Mouse (Mus musculus): Measurements from ENCODE around the gene Rnf180. TPM values are rescaled to one million over a fixed set of nuclear protein-coding genes. Genes with fewer than 3 reads are reported as not detected.

The Rnf180 gene
- polyA plus RNA-seq, 1 experiment, result 0.72 TPM

GRCm38 (mm10) chr13:105222016-105222725 is 72.4 kb downstream of the Rnf180 start:
- no peaks in the 10 kb centered on the region for H3K36me3 ChIP-seq (ENCODE audit: control insufficient read depth, insufficient read depth, low read length)
- no peak overlapping the region for H3K4me3 ChIP-seq (ENCODE audit: insufficient read depth, low read depth, low read length)

GRCm38 (mm10) chr13:105210746-105211145 is 83.9 kb downstream of the Rnf180 start:
- no peaks in the 10 kb centered on the region for H3K4me1 ChIP-seq (ENCODE audit: control insufficient read depth, insufficient read depth, low read length)
- H3K27ac ChIP-seq (ENCODE audit: insufficient read depth, low read depth, low read length), result no peak overlapping the region
- no peaks in the 10 kb centered on the region for H3K36me3 ChIP-seq (ENCODE audit: control insufficient read depth, insufficient read depth, low read length)
- WGBS, result 78% methylated on average over 3 of the region's 3 CpGs
- TF ChIP-seq POLR2A (IDR thresholded peaks at IDR 0.05; ENCODE audit: low read depth, low read length), result no peak
- no peak for TF ChIP-seq CTCF (conservative IDR thresholded peaks at IDR 0.05; ENCODE audit: insufficient read depth, insufficient read length, low read depth, low read length)
- no peaks in the 10 kb centered on the region for H3K27me3 ChIP-seq (replicated peaks; ENCODE audit: control insufficient read depth, insufficient read depth, low read length)
- no peak overlapping the region for H3K4me3 ChIP-seq (ENCODE audit: insufficient read depth, low read depth, low read length)
- no peak for DNase-seq

More at GRCm38 (mm10) chr13:105222016-105222725, 72.4 kb downstream of the Rnf180 start:
- H3K27me3 ChIP-seq (replicated peaks; ENCODE audit: control insufficient read depth, insufficient read depth, low read length), result no peaks in the 10 kb centered on the region
- WGBS, result 84% methylated on average over 5 of the region's 5 CpGs
- H3K27ac ChIP-seq (ENCODE audit: insufficient read depth, low read depth, low read length), result no peak overlapping the region
- no peak for DNase-seq
- no peaks in the 10 kb centered on the region for H3K4me1 ChIP-seq (ENCODE audit: control insufficient read depth, insufficient read depth, low read length)
- TF ChIP-seq CTCF (conservative IDR thresholded peaks at IDR 0.05; ENCODE audit: insufficient read depth, insufficient read length, low read depth, low read length) (no peak), POLR2A (IDR thresholded peaks at IDR 0.05; ENCODE audit: low read depth, low read length) (no peak)

- Histone ChIP-seq H3K27ac (ENCODE audit: insufficient read depth, low read depth, low read length) (no peak overlapping the region), H3K36me3 (ENCODE audit: control insufficient read depth, insufficient read depth, low read length) (no peaks in the 10 kb centered on the region), H3K27me3 (replicated peaks; ENCODE audit: control insufficient read depth, insufficient read depth, low read length) (no peaks in the 10 kb centered on the region), H3K4me3 (ENCODE audit: insufficient read depth, low read depth, low read length) (no peak overlapping the region), H3K4me1 (ENCODE audit: control insufficient read depth, insufficient read depth, low read length) (no peaks in the 10 kb centered on the region)
- no peak for DNase-seq
- WGBS, result 87% methylated on average over 3 of the region's 3 CpGs
- no peak for TF ChIP-seq CTCF (conservative IDR thresholded peaks at IDR 0.05; ENCODE audit: insufficient read depth, insufficient read length, low read depth, low read length)
- TF ChIP-seq POLR2A (IDR thresholded peaks at IDR 0.05; ENCODE audit: low read depth, low read length), result no peak
These were observed 90.8 kb downstream of the Rnf180 start for GRCm38 (mm10) chr13:105203851-105204250.

- no peak for TF ChIP-seq CTCF (conservative IDR thresholded peaks at IDR 0.05; ENCODE audit: insufficient read depth, insufficient read length, low read depth, low read length)
- no peak for TF ChIP-seq POLR2A (IDR thresholded peaks at IDR 0.05; ENCODE audit: low read depth, low read length)
- Histone ChIP-seq H3K4me3 (ENCODE audit: insufficient read depth, low read depth, low read length) (no peak overlapping the region), H3K4me1 (ENCODE audit: control insufficient read depth, insufficient read depth, low read length) (no peaks in the 10 kb centered on the region), H3K27me3 (replicated peaks; ENCODE audit: control insufficient read depth, insufficient read depth, low read length) (no peaks in the 10 kb centered on the region), H3K27ac (ENCODE audit: insufficient read depth, low read depth, low read length) (no peak overlapping the region), H3K36me3 (ENCODE audit: control insufficient read depth, insufficient read depth, low read length) (no peaks in the 10 kb centered on the region)
- WGBS, result 77% methylated on average over 3 of the region's 3 CpGs
- no peak for DNase-seq
These were observed 96.0 kb downstream of the Rnf180 start for GRCm38 (mm10) chr13:105198658-105199057.

DNA sequence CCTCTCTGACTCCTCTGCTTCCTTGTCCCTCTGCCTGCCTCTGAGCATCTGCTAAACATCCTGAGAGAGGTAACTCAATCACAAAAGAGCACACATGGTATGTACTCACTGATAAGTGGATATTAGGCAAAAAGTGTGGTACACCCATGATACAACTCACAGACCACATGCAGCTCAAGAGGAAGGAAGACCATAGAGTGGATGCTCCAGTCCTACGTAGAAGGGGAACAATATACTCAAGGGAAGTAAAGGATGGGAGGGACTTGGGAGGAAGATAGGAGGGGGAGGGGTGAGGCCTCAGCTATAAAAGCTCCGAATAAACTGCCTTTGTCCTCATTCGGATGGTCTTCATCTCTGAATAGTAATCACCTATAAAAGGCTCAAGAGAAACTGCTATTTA is 96.6 kb downstream of the Rnf180 start:
- H3K27ac ChIP-seq (ENCODE audit: insufficient read depth, low read depth, low read length), result no peak overlapping the region
- H3K4me3 ChIP-seq (ENCODE audit: insufficient read depth, low read depth, low read length), result no peak overlapping the region
- H3K36me3 ChIP-seq (ENCODE audit: control insufficient read depth, insufficient read depth, low read length), result no peaks in the 10 kb centered on the region
- WGBS, result 41% methylated on average over 3 of the region's 3 CpGs
- DNase-seq, result no peak
- TF ChIP-seq CTCF (conservative IDR thresholded peaks at IDR 0.05; ENCODE audit: insufficient read depth, insufficient read length, low read depth, low read length), result no peak
- TF ChIP-seq POLR2A (IDR thresholded peaks at IDR 0.05; ENCODE audit: low read depth, low read length), result no peak
- H3K4me1 ChIP-seq (ENCODE audit: control insufficient read depth, insufficient read depth, low read length), result no peaks in the 10 kb centered on the region
- H3K27me3 ChIP-seq (replicated peaks; ENCODE audit: control insufficient read depth, insufficient read depth, low read length), result no peaks in the 10 kb centered on the region

GRCm38 (mm10) chr13:105193583-105193982 is 101.0 kb downstream of the Rnf180 start:
- Histone ChIP-seq H3K4me1 (ENCODE audit: control insufficient read depth, insufficient read depth, low read length) (no peaks in the 10 kb centered on the region), H3K27me3 (replicated peaks; ENCODE audit: control insufficient read depth, insufficient read depth, low read length) (no peaks in the 10 kb centered on the region), H3K36me3 (ENCODE audit: control insufficient read depth, insufficient read depth, low read length) (no peaks in the 10 kb centered on the region), H3K27ac (ENCODE audit: insufficient read depth, low read depth, low read length) (no peak overlapping the region), H3K4me3 (ENCODE audit: insufficient read depth, low read depth, low read length) (no peak overlapping the region)
- 60% methylated on average over 7 of the region's 7 CpGs for WGBS
- DNase-seq, result no peak
- TF ChIP-seq POLR2A (IDR thresholded peaks at IDR 0.05; ENCODE audit: low read depth, low read length) (no peak), CTCF (conservative IDR thresholded peaks at IDR 0.05; ENCODE audit: insufficient read depth, insufficient read length, low read depth, low read length) (no peak)

GRCm38 (mm10) chr13:105188730-105189129 is 105.9 kb downstream of the Rnf180 start:
- Histone ChIP-seq H3K4me3 (ENCODE audit: insufficient read depth, low read depth, low read length) (no peak overlapping the region), H3K4me1 (ENCODE audit: control insufficient read depth, insufficient read depth, low read length) (no peaks in the 10 kb centered on the region), H3K27ac (ENCODE audit: insufficient read depth, low read depth, low read length) (no peak overlapping the region), H3K36me3 (ENCODE audit: control insufficient read depth, insufficient read depth, low read length) (no peaks in the 10 kb centered on the region), H3K27me3 (replicated peaks; ENCODE audit: control insufficient read depth, insufficient read depth, low read length) (no peaks in the 10 kb centered on the region)
- no peak for DNase-seq
- TF ChIP-seq POLR2A (IDR thresholded peaks at IDR 0.05; ENCODE audit: low read depth, low read length), result no peak
- no peak for TF ChIP-seq CTCF (conservative IDR thresholded peaks at IDR 0.05; ENCODE audit: insufficient read depth, insufficient read length, low read depth, low read length)
- 83% methylated on average over 7 of the region's 7 CpGs for WGBS

Measured in kidney, adult 2 months (tissue).